Mouse (Mus musculus): ENCODE results near the gene Il5.
"Not testable (repeated sequence)": the region's sequence is repeated elsewhere in the genome, so short reads cannot be mapped to it uniquely, and the experiment has no call there.

Il5 gene

DNA sequence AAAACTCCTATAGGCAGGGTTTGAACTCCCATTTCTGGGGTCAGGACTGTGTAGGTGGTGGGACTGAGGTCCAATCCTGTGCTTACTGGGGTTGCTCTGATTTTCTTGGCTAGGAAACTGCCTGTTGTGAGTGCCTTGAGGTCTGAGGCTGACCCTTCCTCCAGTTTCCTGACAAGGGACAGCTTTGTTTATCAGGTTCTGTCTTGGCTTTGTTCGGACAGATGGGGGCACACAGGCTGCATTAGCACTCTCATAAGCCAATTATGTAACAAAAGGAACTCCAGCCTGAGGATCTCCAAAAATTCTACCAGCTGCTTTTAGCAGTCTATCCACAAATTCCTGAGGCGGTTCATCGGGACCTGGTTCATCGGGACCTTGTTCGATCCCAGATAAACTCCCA lies 21.8 kb downstream of the Il5 start:
- no peak for DNase-seq (ENCODE audit: low read depth, low spot score)

DNA sequence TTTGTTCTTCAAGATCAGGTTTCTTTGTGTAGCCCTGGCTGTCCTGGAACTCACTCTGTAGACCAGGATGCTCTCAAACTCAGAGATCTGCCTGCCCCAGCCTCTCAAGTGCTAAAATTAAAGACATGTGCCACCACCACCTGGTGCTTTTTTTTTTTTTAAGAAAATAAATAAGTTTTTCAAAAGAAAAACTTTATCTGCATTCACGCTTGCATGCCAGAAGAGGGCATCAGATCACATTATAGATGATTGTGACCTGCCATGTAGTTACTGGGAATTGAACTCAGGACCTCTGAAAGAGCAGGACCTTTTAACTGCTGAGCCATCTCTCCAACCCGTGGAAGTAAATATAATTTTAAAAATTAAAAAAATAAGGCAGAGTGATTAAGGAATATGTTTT lies 24.7 kb downstream of the Il5 start:
- DNase-seq (ENCODE audit: low read depth, low spot score), result no peak

DNA sequence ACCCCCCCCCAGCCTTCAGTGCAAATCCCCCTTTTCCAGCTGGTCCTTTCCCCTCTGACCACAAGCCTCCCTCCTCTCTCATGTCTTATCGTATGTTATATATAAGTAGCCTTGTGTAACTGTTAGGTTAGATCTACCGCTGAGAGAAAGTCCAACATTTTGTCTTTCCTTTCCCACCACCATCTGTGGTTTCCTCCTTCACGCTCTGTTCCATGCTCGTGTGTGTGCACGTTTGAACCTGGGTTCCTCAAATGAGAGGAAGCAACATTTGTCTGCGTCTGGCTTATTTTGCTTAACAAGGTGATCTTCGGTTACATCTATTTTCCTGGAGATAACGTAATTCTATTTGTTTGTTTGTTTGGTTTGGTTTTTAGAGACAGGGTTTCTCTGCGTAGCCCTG lies 27.4 kb downstream of the Il5 start:
- no peak for DNase-seq (ENCODE audit: low read depth, low spot score)

DNA sequence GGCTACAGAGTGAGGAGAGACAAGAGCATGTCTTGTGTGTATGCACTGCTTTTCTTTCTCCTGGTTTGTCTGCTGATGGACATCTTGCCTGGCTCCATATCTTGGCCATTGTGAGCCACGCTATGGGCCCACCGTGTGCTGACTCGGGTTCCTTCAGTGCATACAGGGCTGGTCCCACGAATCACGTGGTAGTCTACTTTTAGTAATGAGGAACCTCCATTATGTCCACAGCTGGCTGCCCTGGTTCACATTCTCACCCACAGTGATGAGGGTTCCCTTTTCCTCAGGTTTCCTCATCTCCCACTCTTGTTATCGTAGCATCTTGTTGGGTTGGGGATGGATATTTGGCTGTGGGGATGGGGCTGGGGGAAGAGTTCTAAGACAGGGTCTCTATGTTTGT lies 28.0 kb downstream of the Il5 start:
- no peak for DNase-seq (ENCODE audit: low read depth, low spot score)

DNA sequence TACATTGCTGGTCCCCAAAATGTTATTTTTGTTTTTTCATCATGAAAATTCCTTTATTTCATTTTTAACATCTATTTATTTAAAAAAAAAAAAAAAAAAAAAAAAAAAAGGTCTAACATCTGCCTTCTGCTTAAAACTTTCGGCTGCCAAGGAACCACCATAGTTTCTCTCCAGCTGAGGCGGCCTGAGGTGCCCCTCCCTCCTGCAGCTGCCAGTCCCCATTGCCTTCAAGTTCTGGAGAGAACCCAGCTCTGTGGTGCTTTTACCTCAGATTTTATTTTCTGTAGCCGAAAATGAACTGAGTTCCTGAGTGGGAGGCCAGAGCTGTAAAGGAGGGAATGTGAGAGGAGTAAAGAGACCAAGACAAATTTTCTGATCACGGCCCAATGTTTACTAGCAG lies 28.7 kb downstream of the Il5 start:
- no peak for DNase-seq (ENCODE audit: low read depth, low spot score)

DNA sequence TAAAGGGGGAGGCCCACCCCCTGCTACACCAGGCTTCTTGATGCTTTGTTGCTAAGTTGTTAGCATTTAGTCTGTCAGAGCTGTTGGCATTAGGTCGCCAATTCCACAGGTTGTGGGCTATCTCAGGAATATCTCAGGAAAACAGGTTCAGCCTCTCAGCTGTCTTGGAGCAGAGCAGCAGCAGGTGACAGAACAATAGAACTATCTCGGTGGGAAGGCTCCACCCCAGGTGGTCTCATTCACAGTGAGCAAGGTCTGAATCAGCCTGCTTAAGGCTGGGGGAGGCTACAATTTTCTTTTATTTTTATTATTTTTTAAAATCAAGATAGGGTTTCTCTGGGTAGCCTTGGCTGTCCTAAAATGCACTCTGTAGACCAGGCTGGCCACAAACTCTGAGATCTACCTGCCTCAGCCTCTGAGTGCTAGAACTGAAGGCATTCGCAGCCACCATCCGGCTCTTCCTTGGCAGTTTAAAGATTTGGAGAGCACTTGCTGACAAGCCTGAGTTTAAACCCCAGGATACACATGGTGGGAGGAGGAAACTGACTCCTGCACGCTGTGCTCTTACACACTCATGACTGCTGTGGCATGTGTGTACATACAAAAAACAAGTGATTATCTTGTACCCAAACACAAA lies 29.2 kb downstream of the Il5 start:
- peak; percentile 61 for DNase-seq (ENCODE audit: low read depth, low spot score)

DNA sequence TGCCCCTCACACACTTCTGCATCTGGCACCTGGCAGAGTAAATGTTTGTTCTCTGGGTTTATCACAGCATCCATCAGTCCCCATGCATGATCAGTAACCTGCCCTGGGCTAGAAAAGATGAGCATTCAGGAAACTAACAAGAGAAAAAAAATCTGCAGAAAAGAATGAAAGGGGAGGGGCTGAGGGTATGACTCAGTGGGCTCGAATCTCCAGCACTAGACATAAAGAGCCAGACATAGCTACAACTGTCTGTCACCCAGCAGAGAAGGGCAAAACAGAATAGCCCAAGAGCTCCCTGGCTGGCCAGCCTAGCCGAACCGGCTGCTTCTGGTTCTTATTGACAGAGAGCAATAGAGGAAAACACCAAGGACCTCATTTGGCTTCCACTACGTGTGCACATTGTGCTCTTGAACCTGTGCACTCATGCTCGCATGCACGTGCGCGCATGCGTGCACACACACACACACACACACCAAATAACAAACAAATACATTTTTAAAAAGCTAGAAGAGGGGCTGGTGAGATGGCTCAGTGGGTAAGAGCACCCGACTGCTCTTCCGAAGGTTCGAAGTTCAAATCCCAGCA lies 34.5 kb downstream of the Il5 start:
- DNase-seq (ENCODE audit: low read depth, low spot score), result no peak

DNA sequence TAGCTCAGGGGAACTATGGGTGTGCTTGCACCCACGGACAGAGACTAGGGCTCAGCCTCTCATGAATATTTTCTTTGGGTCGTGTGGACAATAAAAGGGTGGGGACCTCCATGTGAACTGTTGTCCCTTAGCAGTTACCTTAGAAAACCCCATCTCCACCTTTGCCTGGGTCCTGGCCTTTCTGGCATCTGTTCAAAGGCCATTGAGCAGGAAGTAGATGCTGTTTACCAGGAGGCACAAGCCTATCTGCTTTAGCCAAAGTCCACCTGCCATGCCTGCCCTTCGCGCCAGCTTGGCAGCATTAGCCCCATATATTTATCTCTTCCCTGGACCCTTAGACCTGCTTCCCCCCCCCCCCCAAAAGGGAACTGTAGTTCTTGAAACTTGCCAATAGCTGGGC lies 37.0 kb downstream of the Il5 start:
- DNase-seq (ENCODE audit: low read depth, low spot score), result no peak

DNA sequence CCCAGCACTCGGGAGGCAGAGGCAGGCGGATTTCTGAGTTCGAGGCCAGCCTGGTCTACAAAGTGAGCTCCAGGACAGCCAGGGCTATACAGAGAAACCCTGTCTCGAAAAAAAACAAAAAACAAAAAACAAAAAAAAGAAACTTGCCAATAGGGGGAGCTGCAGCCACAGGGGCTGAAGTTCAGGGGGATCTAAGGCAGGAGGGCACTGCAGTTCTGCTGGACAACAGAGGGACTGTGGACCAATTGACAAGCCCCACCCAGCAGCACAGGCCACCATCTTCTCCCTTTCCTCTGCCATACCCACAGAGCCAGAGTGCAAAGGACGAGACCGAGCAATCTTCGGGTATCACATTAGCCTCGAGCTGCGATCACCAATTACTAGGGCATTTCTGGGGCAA lies 37.4 kb downstream of the Il5 start:
- not testable (repeated sequence) for DNase-seq (ENCODE audit: low read depth, low spot score)

DNA sequence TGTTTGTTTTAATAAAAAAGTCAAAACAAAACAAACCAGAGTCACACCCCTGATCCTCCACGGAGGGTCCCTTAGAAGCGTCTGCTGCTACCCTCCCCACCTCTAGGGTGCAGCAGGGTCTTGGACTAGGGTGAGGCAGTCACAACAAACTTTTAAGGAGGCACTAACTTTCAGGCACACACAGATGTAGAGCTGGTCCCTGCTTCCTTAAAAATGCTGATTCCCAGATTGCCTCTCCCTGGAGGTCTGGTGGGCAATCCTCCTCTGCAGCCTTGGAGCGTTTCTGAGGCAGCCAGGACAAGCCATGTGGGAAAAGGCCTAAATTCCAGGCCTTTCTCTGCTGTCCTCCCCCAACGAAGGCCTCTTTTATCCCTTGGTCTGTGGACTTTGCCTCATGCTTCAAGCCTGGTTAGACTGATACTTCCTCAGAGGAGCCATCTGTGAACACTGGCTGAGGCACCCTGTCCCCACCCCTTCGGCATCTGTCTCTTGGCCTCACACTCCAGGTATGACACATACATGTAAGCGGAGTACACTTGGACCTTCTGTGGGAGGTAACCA lies 38.3 kb downstream of the Il5 start:
- DNase-seq (ENCODE audit: low read depth, low spot score), result peak; percentile 63

DNA sequence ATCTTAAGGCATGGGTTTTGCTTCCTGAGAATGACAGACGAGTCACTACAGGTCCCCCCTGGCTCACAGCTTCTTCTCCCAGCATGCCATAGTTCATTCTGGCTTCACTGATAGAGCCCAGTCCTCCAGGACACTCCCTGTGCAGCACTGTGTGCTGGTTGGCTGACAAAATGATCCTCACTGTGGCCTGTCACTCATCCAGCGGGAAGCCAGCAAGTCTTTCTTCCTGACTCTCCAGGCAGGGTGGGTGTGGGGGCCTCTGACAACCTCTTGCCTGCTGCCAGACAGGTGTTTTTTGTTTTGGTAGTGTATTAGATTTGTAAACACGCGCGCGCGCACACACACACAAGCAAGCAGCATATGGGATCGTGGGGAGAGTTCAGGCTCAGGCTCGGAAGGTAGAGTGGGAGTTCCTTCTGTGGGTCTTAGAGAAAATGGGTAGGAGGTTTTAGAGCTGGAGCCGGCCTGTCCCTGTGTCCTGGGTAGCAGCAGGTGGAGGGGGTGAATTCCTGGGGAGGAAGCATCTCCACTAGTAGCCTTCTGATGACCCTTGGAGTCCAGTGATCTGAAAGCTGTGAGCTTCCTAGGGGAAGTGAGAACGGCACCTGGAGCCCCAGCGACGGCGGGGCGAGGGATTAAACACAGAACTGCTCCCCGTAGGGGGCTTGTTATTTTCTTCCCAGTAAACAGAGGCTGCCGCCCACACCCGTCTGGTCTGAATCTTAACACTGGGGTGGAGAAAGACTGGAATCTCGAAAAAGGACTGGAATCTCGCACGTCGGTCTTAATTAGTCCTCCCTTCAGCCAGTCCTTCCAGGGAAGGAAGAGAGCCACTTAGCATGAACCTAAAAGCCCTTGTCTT lies 39.2 kb downstream of the Il5 start:
- peak; percentile 58 for DNase-seq (ENCODE audit: low read depth, low spot score)

DNA sequence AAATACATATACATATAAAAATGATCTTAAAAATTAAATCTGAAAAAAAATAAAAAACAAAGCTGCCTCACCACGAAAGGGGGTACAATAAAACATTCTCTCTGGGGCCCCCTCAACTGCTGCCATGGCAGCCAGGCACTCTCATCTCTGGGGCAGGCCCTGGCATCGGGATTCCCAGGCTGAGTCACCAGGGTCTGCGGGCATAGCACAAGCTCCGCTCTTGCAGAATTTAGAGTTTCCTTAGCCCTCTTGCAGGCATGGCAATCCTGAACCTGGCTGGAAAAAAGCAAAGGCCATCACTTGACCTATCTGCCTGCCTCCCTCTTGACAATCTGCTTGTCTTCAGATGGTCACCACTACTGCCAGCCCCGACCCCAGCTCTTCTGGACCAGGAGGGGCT lies 40.7 kb downstream of the Il5 start:
- DNase-seq (ENCODE audit: low read depth, low spot score), result no peak

DNA sequence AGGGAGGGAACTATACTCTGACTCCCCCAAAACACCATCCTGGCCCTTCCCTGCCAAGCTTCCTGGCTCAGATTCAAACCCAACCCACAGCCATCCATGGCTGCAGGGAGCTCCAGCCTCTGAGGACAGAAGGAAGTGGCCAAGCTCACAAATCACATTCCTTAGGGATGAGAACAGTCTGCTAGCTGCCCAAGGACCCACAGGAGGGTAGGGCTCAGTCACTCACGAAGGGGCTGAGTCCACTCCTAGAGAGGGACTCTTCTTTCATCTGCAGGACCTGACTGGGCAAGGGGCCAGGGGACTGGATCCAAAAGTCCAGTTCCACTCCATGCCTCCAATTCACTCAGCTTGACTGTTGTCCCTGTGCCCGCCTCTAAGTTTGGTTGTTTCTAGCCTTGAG lies 41.2 kb downstream of the Il5 start:
- DNase-seq (ENCODE audit: low read depth, low spot score), result no peak

DNA sequence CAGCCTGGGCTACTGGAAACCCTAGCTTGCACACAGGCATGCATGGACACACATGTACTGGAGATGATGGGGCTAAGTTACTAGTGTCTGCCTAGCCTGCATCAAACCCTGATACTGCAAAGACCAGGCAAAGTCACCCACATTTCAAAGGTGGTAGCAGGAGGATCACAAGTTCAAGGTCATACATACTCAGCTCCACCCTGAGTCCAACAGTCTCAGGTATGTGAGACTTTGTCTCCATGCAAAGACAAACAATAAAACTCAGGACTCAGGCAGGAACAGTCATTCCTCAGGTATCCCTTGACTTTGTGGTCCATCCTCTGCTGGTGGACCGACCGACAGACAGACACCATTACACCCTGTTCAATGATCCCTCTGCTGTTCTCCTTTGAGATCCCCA lies 41.8 kb downstream of the Il5 start:
- peak; percentile 48 for DNase-seq (ENCODE audit: low read depth, low spot score)

DNA sequence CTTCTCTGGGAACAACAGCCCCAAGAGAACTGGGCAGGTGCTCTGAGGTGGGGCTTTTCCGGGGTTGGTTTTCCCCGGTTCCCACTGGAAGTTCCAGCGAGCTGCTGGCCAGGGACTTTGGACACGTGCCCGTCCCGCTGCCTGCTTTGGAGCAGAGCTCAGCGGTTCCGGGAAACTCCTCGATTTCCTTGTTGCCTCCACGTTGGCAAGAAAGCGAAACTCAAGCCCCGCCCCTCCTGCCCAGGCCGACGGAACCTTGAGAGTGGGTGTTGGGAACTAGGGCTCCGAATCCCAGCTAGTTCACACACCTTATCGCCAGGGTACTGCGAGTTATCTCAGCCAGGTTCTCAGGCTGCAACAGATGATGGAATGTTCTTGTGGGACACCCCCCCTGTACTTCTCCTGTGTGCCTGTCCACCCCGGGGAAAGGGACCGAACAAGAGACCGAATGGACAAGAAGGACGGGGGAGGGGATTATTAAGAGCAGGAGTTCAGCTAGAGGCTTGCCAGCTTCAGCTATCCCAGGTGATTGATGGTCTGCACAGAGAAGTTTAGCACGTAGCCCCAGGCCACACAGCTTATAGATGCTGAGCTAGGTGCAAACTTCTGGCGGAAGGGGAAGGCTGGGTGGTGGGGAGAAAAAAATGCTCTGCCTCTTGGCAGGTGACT lies 42.4 kb downstream of the Il5 start:
- peak; percentile 80 for DNase-seq (ENCODE audit: low read depth, low spot score)

DNA sequence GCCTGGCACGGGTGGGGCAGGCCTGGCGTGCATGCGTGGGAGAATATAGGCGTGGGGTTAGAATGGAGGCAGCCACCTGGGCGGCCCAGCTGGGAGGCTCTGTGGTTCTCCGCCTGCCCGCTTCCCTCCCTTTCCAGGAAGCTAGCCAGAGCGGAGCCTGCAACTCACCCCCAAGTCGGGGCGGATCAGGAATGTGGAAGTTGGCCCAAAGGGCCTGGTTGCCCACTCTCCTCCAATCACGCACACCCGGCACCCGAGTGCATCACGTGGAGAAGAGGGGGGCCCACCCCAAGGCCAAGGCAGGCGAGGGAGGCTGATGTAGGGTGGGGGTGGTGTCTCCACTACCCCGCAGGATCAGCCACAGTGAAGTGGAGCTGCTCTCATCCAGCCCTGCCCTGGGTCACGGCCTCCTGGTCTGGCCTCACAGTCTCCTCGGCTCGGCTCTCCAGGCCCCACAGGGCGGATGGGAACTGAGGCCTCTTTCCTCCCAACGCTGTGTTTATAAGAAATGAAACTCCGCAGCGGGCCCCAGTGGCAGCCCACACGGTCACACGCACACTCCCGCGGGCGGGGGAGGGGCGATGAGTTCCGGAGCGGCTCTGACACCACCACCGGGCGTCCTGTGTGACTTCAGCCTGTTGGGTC lies 43.0 kb downstream of the Il5 start:
- peak; percentile 87 for DNase-seq (ENCODE audit: low read depth, low spot score)

DNA sequence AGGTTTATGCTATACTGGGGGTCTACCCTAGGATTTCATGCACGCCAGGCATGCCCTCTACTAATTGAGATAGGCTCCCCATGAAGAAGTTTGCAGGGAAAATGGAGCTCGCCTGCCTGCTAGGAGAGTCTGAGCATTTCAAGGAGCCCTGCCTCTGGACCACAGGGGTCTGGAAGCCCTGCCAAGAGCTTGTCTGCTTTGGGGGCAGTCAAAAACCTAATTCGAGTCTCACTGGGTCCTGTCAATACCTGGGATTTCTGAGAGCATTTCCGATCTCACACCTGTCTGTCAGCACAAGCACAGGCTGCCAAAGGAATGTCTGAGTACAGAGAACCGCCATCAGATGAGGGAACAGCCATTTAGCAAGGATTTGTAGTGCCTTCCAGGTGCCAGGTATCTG lies 44.0 kb downstream of the Il5 start:
- no peak for DNase-seq (ENCODE audit: low read depth, low spot score)

DNA sequence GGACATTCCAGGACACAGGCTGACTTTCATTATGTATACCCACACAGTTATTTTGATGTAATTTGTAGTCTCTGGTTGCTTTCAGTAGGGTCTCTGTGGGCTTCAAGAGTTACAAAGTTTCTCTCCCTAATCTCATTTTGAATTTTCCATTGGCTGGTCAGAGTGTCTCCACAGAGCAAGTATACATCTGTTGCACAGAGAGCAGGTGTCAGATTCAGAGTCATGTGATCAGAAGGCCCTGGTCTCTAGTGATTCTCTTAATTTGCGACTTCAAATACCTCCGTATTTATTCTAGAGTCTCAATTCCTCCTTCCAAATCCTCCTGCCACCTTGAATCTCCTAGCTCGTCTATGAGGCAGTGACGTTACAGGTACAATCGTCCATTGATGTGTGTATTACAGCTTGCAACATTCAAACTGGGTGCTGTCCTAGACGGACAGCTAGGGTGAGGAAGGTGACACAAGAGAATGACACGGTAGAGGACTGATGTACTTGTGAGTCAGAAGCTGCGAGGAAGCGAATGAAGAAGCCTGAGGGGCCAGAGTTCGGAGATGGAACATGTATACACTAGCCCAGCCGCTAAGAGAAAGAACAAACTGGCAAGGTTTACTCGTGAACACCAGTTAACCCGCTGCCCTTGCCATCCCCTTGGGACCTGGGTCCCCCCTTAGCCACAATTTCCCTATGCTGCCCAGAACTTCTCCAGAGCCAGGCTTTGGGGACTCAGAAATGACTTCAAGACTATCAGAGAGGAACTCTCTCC lies 48.0 kb downstream of the Il5 start:
- DNase-seq (ENCODE audit: low read depth, low spot score), result no peak

DNA sequence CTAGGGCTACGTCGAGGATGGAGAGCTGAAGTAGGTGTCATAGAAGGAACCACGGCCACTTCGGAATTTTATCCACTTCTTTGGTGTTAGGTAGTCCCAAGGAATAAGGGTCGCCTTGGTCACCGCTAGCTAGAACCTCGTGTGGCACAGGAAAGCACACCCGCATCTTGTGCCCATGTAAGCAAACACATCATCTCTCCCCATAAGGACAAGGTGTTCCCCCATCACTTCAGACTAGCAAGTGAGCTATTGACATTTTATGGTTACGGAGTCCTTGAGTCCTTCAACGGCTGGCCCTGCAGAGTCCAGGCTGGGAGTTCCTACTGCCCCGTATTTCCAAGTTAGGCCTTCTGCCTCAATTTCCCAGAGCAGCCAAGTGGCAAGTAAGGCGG lies 48.6 kb downstream of the Il5 start:
- no peak for DNase-seq (ENCODE audit: low read depth, low spot score)

DNA sequence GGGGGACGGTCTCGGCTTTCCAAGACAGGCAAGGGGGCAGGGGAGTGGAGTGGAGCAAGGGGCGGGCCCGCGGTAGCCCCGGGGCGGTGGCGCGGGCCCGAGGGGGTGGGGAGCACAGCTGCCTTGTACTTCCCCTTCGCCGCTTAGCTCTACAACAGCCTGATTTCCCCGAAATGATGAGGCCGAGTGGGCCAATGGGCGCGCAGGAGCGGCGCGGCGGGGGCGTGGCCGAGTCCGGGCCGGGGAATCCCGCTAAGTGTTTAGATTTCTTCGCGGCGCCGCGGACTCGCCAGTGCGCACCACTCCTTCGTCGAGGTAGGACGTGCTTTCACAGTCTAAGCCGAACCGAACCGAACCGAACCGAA lies 49.1 kb downstream of the Il5 start, which contains the start of gene Irf1:
Gene Irf1, plus strand, starts transcription at position 255 of the 365 bp plus-strand sequence.
- peak; percentile 99 for DNase-seq (ENCODE audit: low read depth, low spot score)

All from ZHBTc4 (cell line).